8 mouse cellular contexts compared by ENCODE assay signal in the genomic region with DNA sequence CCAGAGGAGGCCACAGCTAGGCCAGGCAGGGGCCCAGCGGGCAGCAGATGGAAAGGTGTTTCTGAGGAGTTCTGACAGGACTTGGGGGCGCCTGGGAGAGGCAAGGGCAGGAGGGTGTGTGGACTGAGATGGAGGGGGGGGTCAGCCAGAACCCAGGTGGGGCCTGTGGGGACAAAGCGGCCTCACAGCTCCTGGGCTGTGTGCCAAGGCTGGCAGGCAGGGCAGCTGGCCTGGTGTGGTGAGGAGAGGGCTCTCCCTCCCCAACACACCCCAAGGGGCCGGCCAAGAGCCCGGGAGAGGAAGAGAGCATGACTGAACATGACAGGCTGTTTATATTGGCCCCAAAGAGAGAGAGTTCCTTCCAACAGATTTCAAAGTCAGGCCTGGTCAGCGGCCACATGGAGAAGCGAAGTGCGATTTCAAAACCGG. TPM values are rescaled to one million over a fixed set of nuclear protein-coding genes. Genes with fewer than 3 reads are reported as not detected.
DNase-seq lines count a peak whose midpoint lies in the region; ATAC-seq lines count a peak whose summit lies in the region.

No protein-coding gene starts in this region.

- H3K9ac ChIP-seq in intestine, embryonic 15.5 days = no peak overlapping the region
- no peak overlapping the region for H3K9ac ChIP-seq in midbrain, embryonic 14.5 days (replicated peaks; ENCODE audit: low read length)

- no peaks in the 10 kb centered on the region for H3K36me3 ChIP-seq in intestine, embryonic 15.5 days
- H3K36me3 ChIP-seq in midbrain, embryonic 14.5 days (ENCODE audit: control insufficient read depth, insufficient read depth, low read length) = no peaks in the 10 kb centered on the region

- peak; percentile 82 for ATAC-seq in intestine, embryonic 15.5 days
- peak; percentile 41; the same call in 1 of the 2 replicates for ATAC-seq in midbrain, embryonic 14.5 days (ENCODE audit: low FRiP score, low TSS enrichment)

- H3K9me3 ChIP-seq in intestine, embryonic 15.5 days = no peaks in the 10 kb centered on the region
- no peaks in the 10 kb centered on the region for H3K9me3 ChIP-seq in midbrain, embryonic 14.5 days (ENCODE audit: control insufficient read depth, low read length)

- peak overlapping the region; percentile 66 for H3K27ac ChIP-seq in intestine, embryonic 15.5 days
- H3K27ac ChIP-seq in midbrain, embryonic 14.5 days (replicated peaks; ENCODE audit: low read depth, low read length) = peak overlapping the region; percentile 28

- H3K4me1 ChIP-seq in intestine, embryonic 15.5 days (replicated peaks) = peaks cover 29% of the 10 kb centered on the region
- peaks cover 17% of the 10 kb centered on the region; the same call in 1 of the 2 replicates for H3K4me1 ChIP-seq in midbrain, embryonic 14.5 days (ENCODE audit: control insufficient read depth, insufficient read depth, low read length)

- DNase-seq in adrenal gland, adult 8-10 months = peak; percentile 54
- DNase-seq in cerebellum, postnatal 4 days (ENCODE audit: low spot score in 2 of 2) = peak; percentile 58 to 79
- DNase-seq in heart, adult 11 months = peak; percentile 99
- DNase-seq in left cerebral cortex, adult 9 months (ENCODE audit: low spot score in 2 of 2) = peak; percentile 38 to 48
- peak; percentile 78 for DNase-seq in midbrain, embryonic 14.5 days
- DNase-seq in urinary bladder, adult 18-20 months (ENCODE audit: low spot score in 2 of 2) = peak; percentile 63 to 84
- DNase-seq in T-cell, adult 2 months (ENCODE audit: low spot score) = no peak

- H3K27me3 ChIP-seq in intestine, embryonic 15.5 days (replicated peaks) = no peaks in the 10 kb centered on the region
- no peaks in the 10 kb centered on the region for H3K27me3 ChIP-seq in midbrain, embryonic 14.5 days (ENCODE audit: control insufficient read depth, insufficient read depth, low read length)

- 16% methylated on average over 9 of the region's 9 CpGs for WGBS in intestine, embryonic 15.5 days
- WGBS in midbrain, embryonic 14.5 days = 41% methylated on average over 9 of the region's 9 CpGs

- peak overlapping the region; percentile 24; the same call in 1 of the 2 replicates for H3K4me2 ChIP-seq in intestine, embryonic 15.5 days (replicated peaks)
- H3K4me2 ChIP-seq in midbrain, embryonic 14.5 days (ENCODE audit: low read length) = no peak overlapping the region

- H3K4me3 ChIP-seq in intestine, embryonic 15.5 days (replicated peaks) = no peak overlapping the region
- no peak overlapping the region for H3K4me3 ChIP-seq in midbrain, embryonic 14.5 days (replicated peaks; ENCODE audit: low read depth, low read length)

RNA-seq across cellular contexts. Expression of gene Sned1, which starts 25.4 kb away (rescaled TPM):
- 10 to 100 TPM; 22.2 to 31.9 (median 26.0) TPM for total RNA-seq in adrenal gland, adult 8-10 months (2022)
- 2.8 and 4.4 TPM in 2 replicates for polyA plus RNA-seq in intestine, embryonic 15.5 days (2015; fragmentation: Nextera tagmentation; extraction: Ambion mirVana)
- polyA plus RNA-seq in midbrain, embryonic 14.5 days (2014; fragmentation: Nextera tagmentation; extraction: Ambion mirVana) = 3.0 and 7.2 TPM in 2 replicates

RNA-seq across cellular contexts. Expression of gene Crocc2, which starts 41.7 kb away (rescaled TPM):
- total RNA-seq in adrenal gland, adult 8-10 months (2022) = under 1 TPM in 2 of 4 experiments, not detected in 2; 0.03 TPM
- 0.04 and 0.13 TPM in 2 replicates for polyA plus RNA-seq in intestine, embryonic 15.5 days (2015; fragmentation: Nextera tagmentation; extraction: Ambion mirVana)
- polyA plus RNA-seq in midbrain, embryonic 14.5 days (2014; fragmentation: Nextera tagmentation; extraction: Ambion mirVana) = 0.05 and 0.09 TPM in 2 replicates

RNA-seq across cellular contexts. Expression of gene 2310007B03Rik, which starts 49.5 kb away (rescaled TPM):
- total RNA-seq in adrenal gland, adult 8-10 months (2022) = not detected
- polyA plus RNA-seq in intestine, embryonic 15.5 days (2015; fragmentation: Nextera tagmentation; extraction: Ambion mirVana) = 8.7 and 10.4 TPM in 2 replicates
- not detected in 2 replicates for polyA plus RNA-seq in midbrain, embryonic 14.5 days (2014; fragmentation: Nextera tagmentation; extraction: Ambion mirVana)
